Mouse (Mus musculus) CH12.LX (cell line): Measurements from ENCODE around the gene D430019H16Rik. TPM values are rescaled to one million over a fixed set of nuclear protein-coding genes. Genes with fewer than 3 reads are reported as not detected.

Experiments
- DNase-seq: peaks from one replicate; pipeline ENCODE4 v3.0.0-alpha.2; 2013; ENCODE audit errors: extremely low read depth
- H3K27ac ChIP-seq: 2 replicates; pipeline ENCODE4 v1.5.1; 2012; ENCODE audit warnings: low read depth, mild to moderate bottlenecking, control low read depth, moderate library complexity; ENCODE audit not compliant: insufficient read depth
- H3K27me3 ChIP-seq: replicated peaks from 2 replicates; pipeline ENCODE3; 2012; ENCODE audit warnings: inconsistent platforms
- H3K36me3 ChIP-seq, 2 experiments: replicated peaks in 1 of 2; 2 replicates each; pipeline versions ENCODE3 to v1.6.1; 2012; ENCODE audit warnings: inconsistent platforms in 1 of 2, low read length in 1 of 2, mild to moderate bottlenecking in 1 of 2, mixed read lengths in 1 of 2, moderate library complexity in 1 of 2; ENCODE audit not compliant: control insufficient read depth in 1 of 2, insufficient read depth in 1 of 2
- H3K4me1 ChIP-seq, 2 experiments: 2 replicates each; pipeline ENCODE4 v1.6.1; 2012; ENCODE audit warnings: inconsistent platforms in 1 of 2, moderate library complexity in 1 of 2; ENCODE audit not compliant: insufficient read depth in 2 of 2, control insufficient read depth in 1 of 2
- H3K4me2 ChIP-seq: 2 replicates; pipeline ENCODE4 v1.6.1; 2012; ENCODE audit warnings: low read depth, mild to moderate bottlenecking, control low read depth; ENCODE audit not compliant: poor library complexity, insufficient read depth, severe bottlenecking
- H3K4me3 ChIP-seq, 3 experiments: fragments of 150-350 bp in 1 of 3; sonication (generic) in 1 of 3; replicated peaks in 1 of 3; 2 replicates each; pipeline versions ENCODE3 to v1.5.1; 2011 to 2012; ENCODE audit warnings: low read depth in 2 of 3, low read length in 2 of 3, mild to moderate bottlenecking in 2 of 3, moderate library complexity in 2 of 3, control low read depth in 1 of 3, improper control_type of control experiment in 1 of 3, inconsistent platforms in 1 of 3, mixed read lengths in 1 of 3; ENCODE audit not compliant: poor library complexity in 1 of 3
- H3K79me2 ChIP-seq: replicated peaks from 2 replicates; pipeline ENCODE4 v1.6.1; 2012; ENCODE audit warnings: mild to moderate bottlenecking, moderate library complexity; ENCODE audit not compliant: control insufficient read depth, poor library complexity, insufficient read depth, severe bottlenecking; ENCODE audit errors: extremely low read depth
- H3K9ac ChIP-seq: 2 replicates; pipeline ENCODE4 v1.6.1; 2012; ENCODE audit warnings: low read depth, mild to moderate bottlenecking, control low read depth, moderate library complexity; ENCODE audit not compliant: insufficient read depth
- H3K9me3 ChIP-seq: replicated peaks from 2 replicates; pipeline ENCODE3; 2012; ENCODE audit warnings: low read length, inconsistent platforms, mixed read lengths
- BHLHE40 ChIP-seq: IDR thresholded peaks from 2 replicates; pipeline ENCODE4 v1.6.1; 2011; ENCODE audit warnings: mild to moderate bottlenecking, low read depth, low read length, improper control_type of control experiment
- CHD1 ChIP-seq: IDR thresholded peaks from 2 replicates; pipeline ENCODE4 v1.6.1; 2012; ENCODE audit warnings: low read depth, low read length, improper control_type of control experiment, inconsistent platforms
- CHD2 ChIP-seq: IDR thresholded peaks from 2 replicates; pipeline ENCODE4 v1.6.1; 2011; ENCODE audit warnings: low read length, improper control_type of control experiment
- CTCF ChIP-seq, 2 experiments: IDR thresholded peaks in 1 of 2; conservative IDR thresholded peaks in 1 of 2; 2 replicates each; pipeline ENCODE4 v1.5.1; 2011 to 2012; ENCODE audit warnings: low read depth in 2 of 2, low read length in 2 of 2, improper control_type of control experiment in 1 of 2, inconsistent platforms in 1 of 2, mild to moderate bottlenecking in 1 of 2, moderate library complexity in 1 of 2
- E2F4 ChIP-seq: IDR thresholded peaks from 2 replicates; pipeline ENCODE4 v1.6.1; 2011; ENCODE audit warnings: low read depth, low read length, improper control_type of control experiment; ENCODE audit not compliant: insufficient replicate concordance
- ELF1 ChIP-seq: IDR thresholded peaks from 2 replicates; pipeline ENCODE4 v1.6.1; 2014; ENCODE audit warnings: low read depth, mild to moderate bottlenecking, inconsistent platforms, low read length, improper control_type of control experiment
- EP300 ChIP-seq: IDR thresholded peaks from 2 replicates; pipeline ENCODE4 v1.6.1; 2011; ENCODE audit warnings: low read length, improper control_type of control experiment
- ETS1 ChIP-seq: conservative IDR thresholded peaks from 2 replicates; pipeline ENCODE4 v1.6.1; 2012; ENCODE audit warnings: low read depth, mild to moderate bottlenecking, inconsistent platforms, low read length, improper control_type of control experiment, moderate library complexity
- GABPA ChIP-seq: IDR thresholded peaks from 2 replicates; pipeline ENCODE4 v1.6.1; 2012; ENCODE audit warnings: low read depth, low read length, improper control_type of control experiment, inconsistent platforms; ENCODE audit not compliant: insufficient replicate concordance
- HCFC1 ChIP-seq: IDR thresholded peaks from 2 replicates; pipeline ENCODE4 v1.6.1; 2012; ENCODE audit warnings: low read depth, mild to moderate bottlenecking, inconsistent platforms, low read length, improper control_type of control experiment
- IRF4 ChIP-seq: IDR thresholded peaks from 2 replicates; pipeline ENCODE4 v1.6.1; 2014; ENCODE audit warnings: low read depth, mild to moderate bottlenecking, inconsistent platforms, low read length, improper control_type of control experiment
- JUN ChIP-seq: IDR thresholded peaks from 2 replicates; pipeline ENCODE4 v1.6.1; 2011; ENCODE audit warnings: low read depth, mild to moderate bottlenecking, low read length, improper control_type of control experiment, moderate library complexity; ENCODE audit not compliant: insufficient read depth
- JUND ChIP-seq: conservative IDR thresholded peaks from 2 replicates; pipeline ENCODE4 v1.6.1; 2011; ENCODE audit warnings: low read depth, low read length, improper control_type of control experiment
- KAT2A ChIP-seq: IDR thresholded peaks from 2 replicates; pipeline ENCODE4 v1.6.1; 2012; ENCODE audit warnings: low read length, improper control_type of control experiment, inconsistent platforms; ENCODE audit not compliant: insufficient replicate concordance
- MAFK ChIP-seq: IDR thresholded peaks from 2 replicates; pipeline ENCODE4 v1.6.1; 2011; ENCODE audit warnings: low read length, improper control_type of control experiment; ENCODE audit not compliant: insufficient replicate concordance
- MAX ChIP-seq: IDR thresholded peaks from 2 replicates; pipeline ENCODE4 v1.6.1; 2011; ENCODE audit warnings: low read length, improper control_type of control experiment
- MAZ ChIP-seq: IDR thresholded peaks from 2 replicates; pipeline ENCODE4 v1.6.1; 2012; ENCODE audit warnings: low read depth, mild to moderate bottlenecking, inconsistent platforms, low read length, improper control_type of control experiment, moderate library complexity
- MEF2A ChIP-seq: IDR thresholded peaks from 2 replicates; pipeline ENCODE4 v1.6.1; 2014; ENCODE audit warnings: low read depth, mild to moderate bottlenecking, inconsistent platforms, low read length, improper control_type of control experiment, borderline replicate concordance
- MXI1 ChIP-seq: IDR thresholded peaks from 2 replicates; pipeline ENCODE4 v1.6.1; 2011; ENCODE audit warnings: mild to moderate bottlenecking, low read depth, low read length, improper control_type of control experiment
- MYC ChIP-seq: IDR thresholded peaks from 2 replicates; pipeline ENCODE4 v1.6.1; 2011; ENCODE audit warnings: low read depth, mild to moderate bottlenecking, improper control_type of control experiment, low read length
- NELFE ChIP-seq: IDR thresholded peaks from 2 replicates; pipeline ENCODE4 v1.6.1; 2011; ENCODE audit warnings: low read depth, low read length, improper control_type of control experiment
- NRF1 ChIP-seq: IDR thresholded peaks from 2 replicates; pipeline ENCODE4 v1.6.1; 2014; ENCODE audit warnings: low read depth, mild to moderate bottlenecking, inconsistent platforms, low read length, improper control_type of control experiment, moderate library complexity
- PAX5 ChIP-seq: IDR thresholded peaks from 2 replicates; pipeline ENCODE4 v1.6.1; 2012; ENCODE audit warnings: low read length, inconsistent platforms, mixed read lengths
- POLR2A ChIP-seq: IDR thresholded peaks from 2 replicates; pipeline ENCODE4 v1.6.1; 2011; ENCODE audit warnings: low read depth, mild to moderate bottlenecking, improper control_type of control experiment, low read length
- POLR2AphosphoS2 ChIP-seq: IDR thresholded peaks from 2 replicates; pipeline ENCODE4 v1.6.1; 2011; ENCODE audit warnings: low read depth, low read length, improper control_type of control experiment
- RAD21 ChIP-seq: IDR thresholded peaks from 2 replicates; pipeline ENCODE4 v1.6.1; 2011; ENCODE audit warnings: low read depth, mild to moderate bottlenecking, low read length, improper control_type of control experiment, moderate library complexity
- RCOR1 ChIP-seq: conservative IDR thresholded peaks from 2 replicates; pipeline ENCODE4 v1.6.1; 2012; ENCODE audit warnings: low read depth, mild to moderate bottlenecking, inconsistent platforms, low read length, improper control_type of control experiment
- SIN3A ChIP-seq: IDR thresholded peaks from 2 replicates; pipeline ENCODE4 v1.6.1; 2012; ENCODE audit warnings: low read length, improper control_type of control experiment, inconsistent platforms
- SMC3 ChIP-seq: IDR thresholded peaks from 2 replicates; pipeline ENCODE4 v1.6.1; 2011; ENCODE audit warnings: low read depth, low read length, improper control_type of control experiment
- TBP ChIP-seq: conservative IDR thresholded peaks from 2 replicates; pipeline ENCODE4 v1.6.1; 2011; ENCODE audit warnings: low read depth, low read length, improper control_type of control experiment
- TCF12 ChIP-seq: IDR thresholded peaks from 2 replicates; pipeline ENCODE4 v1.6.1; 2014; ENCODE audit warnings: low read depth, mild to moderate bottlenecking, inconsistent platforms, low read length, improper control_type of control experiment
- UBTF ChIP-seq: IDR thresholded peaks from 2 replicates; pipeline ENCODE4 v1.6.1; 2012; ENCODE audit warnings: low read depth, mild to moderate bottlenecking, inconsistent platforms, low read length, improper control_type of control experiment, moderate library complexity
- USF1 ChIP-seq: IDR thresholded peaks from 2 replicates; pipeline ENCODE4 v1.6.1; 2014; ENCODE audit warnings: low read depth, mild to moderate bottlenecking, inconsistent platforms, low read length, improper control_type of control experiment
- USF2 ChIP-seq: conservative IDR thresholded peaks from 2 replicates; pipeline ENCODE4 v1.6.1; 2011; ENCODE audit warnings: low read depth, low read length, improper control_type of control experiment
- ZC3H11A ChIP-seq: IDR thresholded peaks from 2 replicates; pipeline ENCODE4 v1.6.1; 2012; ENCODE audit warnings: low read depth, mild to moderate bottlenecking, inconsistent platforms, low read length, improper control_type of control experiment
- ZKSCAN1 ChIP-seq: IDR thresholded peaks from 2 replicates; pipeline ENCODE4 v1.6.1; 2012; ENCODE audit warnings: low read depth, inconsistent platforms, low read length, improper control_type of control experiment, borderline replicate concordance
- ZMIZ1 ChIP-seq: IDR thresholded peaks from 2 replicates; pipeline ENCODE4 v1.6.1; 2012; ENCODE audit warnings: low read depth, mild to moderate bottlenecking, inconsistent platforms, low read length, improper control_type of control experiment
- ZNF384 ChIP-seq: IDR thresholded peaks from 2 replicates; pipeline ENCODE4 v1.6.1; 2012; ENCODE audit warnings: low read depth, low read length, improper control_type of control experiment, inconsistent platforms
- dilution Hi-C: fragments of 300-500 bp; cut with MboI; formaldehyde crosslinking; loops from 2 replicates; pipeline ENCODE4 v1.14.3; 2020; ENCODE audit warnings: low sequenced_read_pairs; ENCODE audit not compliant: extremely low pct_unique_long_range_greater_than_20kb, extremely low pct_ligation_motif_present
- in situ Hi-C: fragments of 300-500 bp; cut with MboI; formaldehyde crosslinking; loops from 3 replicates; pipeline ENCODE4 v1.14.3; 2019; ENCODE audit warnings: low sequenced_read_pairs, low pct_ligation_motif_present, low pct_unique_long_range_greater_than_20kb, mixed read lengths
- polyA plus RNA-seq: library from polyadenylated mRNA; unstranded; fragments of >175 nt; gene quantifications from 2 replicates; pipeline ENCODE4 v1.2.1, GENCODE M21; 2012; ENCODE audit warnings: low read depth; ENCODE audit not compliant: insufficient read length
- total RNA-seq, 2 experiments: library from RNA; depleted of rRNA; stranded (reverse); fragments of 300-350 nt in 1 of 2; fragments of >200 nt in 1 of 2; gene quantifications; 2 replicates each; pipeline ENCODE4 v1.2.3; 2012 to 2014

D430019H16Rik gene
- total and polyA plus RNA-seq, 3 experiments = 0.42 to 0.96 (median 0.91) TPM

DNA sequence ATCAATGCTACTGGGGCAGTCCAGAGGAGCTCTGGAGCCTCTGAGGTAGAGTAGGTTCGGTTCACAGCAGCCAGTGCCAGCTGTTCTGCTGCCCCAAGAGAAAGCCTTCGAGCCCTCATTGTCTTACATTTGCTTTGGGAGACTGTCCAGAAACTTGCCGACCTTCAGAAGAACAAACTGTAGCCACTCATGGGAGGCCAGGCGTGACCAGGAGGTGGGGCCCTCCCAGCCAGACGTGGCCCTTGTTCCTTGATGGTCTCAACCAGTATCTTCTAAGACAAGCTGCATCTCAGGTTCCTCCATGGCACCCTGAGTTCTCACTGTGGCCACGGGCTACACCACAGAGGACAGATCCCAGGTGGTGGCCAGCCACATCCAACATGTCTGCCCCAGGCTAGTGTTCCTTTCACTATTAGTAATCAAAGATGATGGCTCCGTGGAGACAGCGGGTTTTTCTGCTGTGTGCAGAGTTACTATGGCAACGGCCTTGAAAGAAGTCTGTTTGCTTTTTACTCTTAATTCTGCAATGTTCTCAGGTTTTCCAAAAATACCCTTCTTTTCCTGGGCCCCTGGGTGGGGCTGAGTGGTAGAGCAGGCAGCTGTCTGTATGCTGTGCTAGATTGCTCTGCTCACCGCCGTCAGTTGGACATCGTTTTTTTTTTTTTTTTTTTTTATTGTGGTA lies 21.7 kb downstream of the D430019H16Rik start:
- Histone ChIP-seq H3K36me3 (no peaks in the 10 kb centered on the region), H3K4me2 (no peak overlapping the region), H3K79me2 (no peaks in the 10 kb centered on the region), H3K4me3 (peak overlapping the region in 2 of 3 experiments; percentile 42 to 49), H3K9ac (no peak overlapping the region), H3K4me1 (peaks cover 0 to 34% of the 10 kb centered on the region in 2 experiments; a peak in 2 of 4 replicates), H3K27ac (peak overlapping the region; percentile 19; the same call in 1 of the 2 replicates), H3K9me3 (no peaks in the 10 kb centered on the region), H3K27me3 (no peaks in the 10 kb centered on the region)
- dilution Hi-C loops = no loop called here
- peak; percentile 89 for DNase-seq
- in situ Hi-C loops = no loop called here
- TF ChIP-seq NRF1 (no peak), EP300 (peak; percentile 50; the same call in 1 of the 2 replicates), IRF4 (peak; percentile 76), ZKSCAN1 (no peak), ZNF384 (peak; percentile 77), ETS1 (peak; percentile 47), CTCF (conservative IDR thresholded peaks at IDR 0.05 in 1 of 2, IDR thresholded peaks at IDR 0.05 in 1 of 2; ENCODE audit: low read depth in 2 of 2, low read length in 2 of 2) (no peak), HCFC1 (no peak), JUN (no peak), TCF12 (0 out of 2 replicates have a peak, but pooled peaks have one; percentile 48), MYC (no peak), SIN3A (peak; percentile 56; the same call in 1 of the 2 replicates), RCOR1 (no peak), MAZ (0 out of 2 replicates have a peak, but pooled peaks have one; percentile 21), BHLHE40 (no peak), MXI1 (no peak), MEF2A (peak; percentile 83), RAD21 (no peak), KAT2A (no peak), TBP (no peak), ZC3H11A (no peak), SMC3 (no peak), POLR2AphosphoS2 (no peak), NELFE (no peak), USF2 (no peak), JUND (no peak; the same call in 1 of the 2 replicates), ZMIZ1 (no peak), POLR2A (no peak), USF1 (no peak), MAFK (no peak), ELF1 (no peak), PAX5 (0 out of 2 replicates have a peak, but pooled peaks have one; percentile 45), CHD1 (no peak), GABPA (no peak), UBTF (no peak), E2F4 (no peak), MAX (no peak), CHD2 (no peak)
